Mouse (Mus musculus): ENCODE data around the gene Cd200r3. TPM values are rescaled to one million over a fixed set of nuclear protein-coding genes. Genes with fewer than 3 reads are reported as not detected.

Gene Cd200r3
- polyA plus RNA-seq, 1 experiment from 2014 or later, result 0.21 TPM

GRCm38 (mm10) chr16:45018868-45019267 is 75.4 kb downstream of the Cd200r3 start:
- WGBS (ENCODE audit: insufficient replicate concordance), result 76% methylated on average over 2 of the region's 2 CpGs
- ATAC-seq (replicated peaks; ENCODE audit: insufficient number of reproducible peaks, low FRiP score, low TSS enrichment), result no peak
- no peaks in the 10 kb centered on the region for H3K9me3 ChIP-seq (replicated peaks; ENCODE audit: control insufficient read depth, low read length)

DNA sequence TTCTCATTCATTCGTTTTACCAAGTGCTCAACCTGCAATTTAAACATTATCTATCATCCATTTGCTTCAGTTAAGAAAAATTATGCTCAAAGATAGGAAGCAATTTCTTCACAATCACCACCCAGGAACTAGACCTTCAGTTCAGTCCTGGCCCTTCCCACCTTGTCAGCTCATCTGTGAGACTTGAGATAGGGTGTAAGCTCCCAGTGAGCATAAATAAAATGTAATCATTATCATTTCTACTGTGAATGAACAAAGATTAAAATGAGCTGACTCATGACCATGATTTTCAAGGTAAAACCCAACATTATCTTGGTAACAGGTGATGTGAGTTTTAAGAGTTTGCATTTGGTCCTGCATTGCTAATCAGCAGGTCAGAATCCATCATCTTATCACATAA is 76.6 kb downstream of the Cd200r3 start:
- H3K4me2 ChIP-seq, result no peak overlapping the region
- WGBS (ENCODE audit: insufficient replicate concordance), result 66% methylated on average over 1 of the region's 1 CpGs
- no peak overlapping the region for H3K9ac ChIP-seq (ENCODE audit: low read depth, low read length)
- no peak overlapping the region for H3K27ac ChIP-seq (ENCODE audit: low read depth, low read length)
- no peak for ATAC-seq (replicated peaks; ENCODE audit: insufficient number of reproducible peaks, low FRiP score, low TSS enrichment)
- no peaks in the 10 kb centered on the region for H3K27me3 ChIP-seq (ENCODE audit: control insufficient read depth, insufficient read depth, low read length)
- no peaks in the 10 kb centered on the region for H3K36me3 ChIP-seq (ENCODE audit: control insufficient read depth, insufficient read depth, low read length)
- H3K4me1 ChIP-seq (ENCODE audit: control insufficient read depth, insufficient read depth, low read length), result no peaks in the 10 kb centered on the region
- no peak overlapping the region for H3K4me3 ChIP-seq (ENCODE audit: low read depth, low read length)
- H3K9me3 ChIP-seq (replicated peaks; ENCODE audit: control insufficient read depth, low read length), result no peaks in the 10 kb centered on the region

More at GRCm38 (mm10) chr16:45018868-45019267, 75.4 kb downstream of the Cd200r3 start:
- no peak overlapping the region for H3K9ac ChIP-seq (ENCODE audit: low read depth, low read length)
- no peaks in the 10 kb centered on the region for H3K36me3 ChIP-seq (ENCODE audit: control insufficient read depth, insufficient read depth, low read length)
- H3K4me2 ChIP-seq, result no peak overlapping the region
- H3K4me3 ChIP-seq (ENCODE audit: low read depth, low read length), result no peak overlapping the region
- no peaks in the 10 kb centered on the region for H3K27me3 ChIP-seq (ENCODE audit: control insufficient read depth, insufficient read depth, low read length)
- no peaks in the 10 kb centered on the region for H3K4me1 ChIP-seq (ENCODE audit: control insufficient read depth, insufficient read depth, low read length)
- H3K27ac ChIP-seq (ENCODE audit: low read depth, low read length), result no peak overlapping the region

- H3K9me3 ChIP-seq (replicated peaks; ENCODE audit: control insufficient read depth, low read length), result no peaks in the 10 kb centered on the region
- H3K27ac ChIP-seq (ENCODE audit: low read depth, low read length), result no peak overlapping the region
- H3K9ac ChIP-seq (ENCODE audit: low read depth, low read length), result no peak overlapping the region
- no peak overlapping the region for H3K4me3 ChIP-seq (ENCODE audit: low read depth, low read length)
- no peak overlapping the region for H3K4me2 ChIP-seq
- H3K36me3 ChIP-seq (ENCODE audit: control insufficient read depth, insufficient read depth, low read length), result no peaks in the 10 kb centered on the region
- ATAC-seq (replicated peaks; ENCODE audit: insufficient number of reproducible peaks, low FRiP score, low TSS enrichment), result no peak
- no peaks in the 10 kb centered on the region for H3K27me3 ChIP-seq (ENCODE audit: control insufficient read depth, insufficient read depth, low read length)
- 76% methylated on average over 2 of the region's 2 CpGs for WGBS (ENCODE audit: insufficient replicate concordance)
- H3K4me1 ChIP-seq (ENCODE audit: control insufficient read depth, insufficient read depth, low read length), result no peaks in the 10 kb centered on the region
These were observed 77.3 kb downstream of the Cd200r3 start for GRCm38 (mm10) chr16:45020669-45021309.

- no peak overlapping the region for H3K9ac ChIP-seq (ENCODE audit: low read depth, low read length)
- H3K4me1 ChIP-seq (ENCODE audit: control insufficient read depth, insufficient read depth, low read length), result no peaks in the 10 kb centered on the region
- H3K4me2 ChIP-seq, result no peak overlapping the region
- no peaks in the 10 kb centered on the region for H3K36me3 ChIP-seq (ENCODE audit: control insufficient read depth, insufficient read depth, low read length)
- H3K27ac ChIP-seq (ENCODE audit: low read depth, low read length), result no peak overlapping the region
- ATAC-seq (replicated peaks; ENCODE audit: insufficient number of reproducible peaks, low FRiP score, low TSS enrichment), result no peak
- no peak overlapping the region for H3K4me3 ChIP-seq (ENCODE audit: low read depth, low read length)
- no peaks in the 10 kb centered on the region for H3K9me3 ChIP-seq (replicated peaks; ENCODE audit: control insufficient read depth, low read length)
- no peaks in the 10 kb centered on the region for H3K27me3 ChIP-seq (ENCODE audit: control insufficient read depth, insufficient read depth, low read length)
These were observed 78.0 kb downstream of the Cd200r3 start for GRCm38 (mm10) chr16:45021443-45021842.

DNA sequence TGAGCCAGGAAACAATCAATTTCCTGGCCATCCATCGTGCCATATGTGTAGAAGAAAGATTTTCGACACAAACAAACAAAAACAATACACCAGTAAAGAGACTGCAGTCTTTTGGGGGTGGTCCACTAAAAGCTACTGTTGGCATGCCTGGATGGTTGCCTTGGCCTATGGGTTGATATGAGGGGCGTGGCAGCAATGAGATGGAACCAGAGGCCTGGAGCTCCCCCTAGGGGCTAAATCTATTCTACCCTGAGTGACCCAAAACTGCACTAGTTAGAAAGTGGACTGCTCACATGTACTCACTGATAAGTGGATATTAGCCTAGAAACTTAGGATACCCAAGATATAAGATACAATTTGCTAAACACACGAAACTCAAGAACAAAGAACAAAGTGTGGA is 80.4 kb downstream of the Cd200r3 start:
- Histone ChIP-seq H3K4me3 (ENCODE audit: low read depth, low read length) (no peak overlapping the region), H3K4me2 (no peak overlapping the region), H3K4me1 (ENCODE audit: control insufficient read depth, insufficient read depth, low read length) (no peaks in the 10 kb centered on the region), H3K27ac (ENCODE audit: low read depth, low read length) (no peak overlapping the region), H3K9me3 (replicated peaks; ENCODE audit: control insufficient read depth, low read length) (no peaks in the 10 kb centered on the region), H3K27me3 (ENCODE audit: control insufficient read depth, insufficient read depth, low read length) (no peaks in the 10 kb centered on the region), H3K9ac (ENCODE audit: low read depth, low read length) (no peak overlapping the region), H3K36me3 (ENCODE audit: control insufficient read depth, insufficient read depth, low read length) (no peaks in the 10 kb centered on the region)
- WGBS (ENCODE audit: insufficient replicate concordance), result 58% methylated on average over 4 of the region's 4 CpGs
- no peak for ATAC-seq (replicated peaks; ENCODE audit: insufficient number of reproducible peaks, low FRiP score, low TSS enrichment)

DNA sequence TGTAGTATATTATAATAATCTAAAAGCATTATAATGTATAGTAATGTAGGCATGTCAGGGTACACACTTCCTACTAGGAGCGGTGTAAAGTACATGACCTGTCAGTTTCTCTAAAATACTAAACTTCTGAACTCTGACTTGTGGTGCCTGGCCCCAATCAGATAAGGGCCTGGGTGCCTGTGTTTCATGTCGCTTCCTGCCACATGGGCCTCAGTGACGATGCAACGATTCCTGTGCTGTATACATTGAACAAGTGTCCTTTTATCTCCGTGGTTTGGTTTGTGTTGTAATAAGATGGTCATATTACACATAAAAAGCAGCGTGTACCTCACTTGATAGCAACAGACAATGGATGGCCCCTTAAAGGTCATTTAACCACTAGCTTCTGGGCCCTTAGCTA is 81.8 kb downstream of the Cd200r3 start:
- Histone ChIP-seq H3K9me3 (replicated peaks; ENCODE audit: control insufficient read depth, low read length) (no peaks in the 10 kb centered on the region), H3K9ac (ENCODE audit: low read depth, low read length) (no peak overlapping the region), H3K4me1 (ENCODE audit: control insufficient read depth, insufficient read depth, low read length) (no peaks in the 10 kb centered on the region), H3K27ac (ENCODE audit: low read depth, low read length) (no peak overlapping the region), H3K4me3 (ENCODE audit: low read depth, low read length) (no peak overlapping the region), H3K4me2 (no peak overlapping the region), H3K36me3 (ENCODE audit: control insufficient read depth, insufficient read depth, low read length) (no peaks in the 10 kb centered on the region), H3K27me3 (ENCODE audit: control insufficient read depth, insufficient read depth, low read length) (no peaks in the 10 kb centered on the region)
- no peak for ATAC-seq (replicated peaks; ENCODE audit: insufficient number of reproducible peaks, low FRiP score, low TSS enrichment)
- WGBS (ENCODE audit: insufficient replicate concordance), result 52% methylated on average over 6 of the region's 6 CpGs

DNA sequence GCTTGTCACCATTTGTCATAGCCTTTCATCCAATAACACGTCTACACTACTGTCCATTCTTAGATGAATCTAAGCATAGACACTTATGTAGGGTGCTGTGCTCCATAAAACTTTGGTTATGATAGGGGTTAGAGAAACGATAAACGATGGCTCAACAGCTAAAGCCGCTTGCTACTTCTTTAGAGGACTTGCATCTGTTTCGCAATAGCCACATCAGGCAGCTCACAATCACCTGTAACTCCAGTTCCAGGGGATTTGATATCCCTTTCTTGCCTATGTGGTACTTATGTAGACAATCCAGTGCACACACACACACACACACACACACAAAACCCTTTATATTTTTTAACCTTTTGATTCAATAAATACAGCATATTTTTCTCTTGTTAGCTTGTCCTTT is 85.6 kb downstream of the Cd200r3 start:
- H3K4me1 ChIP-seq (ENCODE audit: control insufficient read depth, insufficient read depth, low read length), result no peaks in the 10 kb centered on the region
- H3K4me2 ChIP-seq, result no peak overlapping the region
- 91% methylated on average over 5 of the region's 5 CpGs for WGBS (ENCODE audit: insufficient replicate concordance)
- H3K9ac ChIP-seq (ENCODE audit: low read depth, low read length), result no peak overlapping the region
- no peaks in the 10 kb centered on the region for H3K27me3 ChIP-seq (ENCODE audit: control insufficient read depth, insufficient read depth, low read length)
- no peak for ATAC-seq (replicated peaks; ENCODE audit: insufficient number of reproducible peaks, low FRiP score, low TSS enrichment)
- no peaks in the 10 kb centered on the region for H3K36me3 ChIP-seq (ENCODE audit: control insufficient read depth, insufficient read depth, low read length)
- no peak overlapping the region for H3K27ac ChIP-seq (ENCODE audit: low read depth, low read length)
- no peak overlapping the region for H3K4me3 ChIP-seq (ENCODE audit: low read depth, low read length)
- H3K9me3 ChIP-seq (replicated peaks; ENCODE audit: control insufficient read depth, low read length), result no peaks in the 10 kb centered on the region

DNA sequence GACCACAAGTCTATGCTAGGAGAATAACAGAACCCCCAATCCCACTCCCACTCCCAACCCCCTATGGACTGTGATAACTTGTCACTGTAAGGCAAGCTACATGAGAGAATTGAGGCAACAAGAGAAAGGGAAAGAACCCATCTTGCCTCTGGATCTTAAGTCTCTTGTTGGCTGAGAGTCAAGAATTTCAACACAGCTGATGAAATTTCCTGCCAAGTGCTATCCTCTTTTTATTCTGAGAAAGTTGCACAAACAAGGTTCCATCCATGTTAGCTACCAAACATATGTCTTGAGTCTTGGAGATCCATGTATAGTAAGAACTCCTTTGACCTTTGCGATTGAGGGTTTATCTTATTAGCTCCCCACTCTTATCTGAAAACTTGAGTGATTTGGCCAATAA is 86.0 kb downstream of the Cd200r3 start:
- H3K36me3 ChIP-seq (ENCODE audit: control insufficient read depth, insufficient read depth, low read length), result no peaks in the 10 kb centered on the region
- WGBS (ENCODE audit: insufficient replicate concordance), result 95% methylated on average over 1 of the region's 1 CpGs
- H3K4me1 ChIP-seq (ENCODE audit: control insufficient read depth, insufficient read depth, low read length), result no peaks in the 10 kb centered on the region
- no peaks in the 10 kb centered on the region for H3K9me3 ChIP-seq (replicated peaks; ENCODE audit: control insufficient read depth, low read length)
- H3K27ac ChIP-seq (ENCODE audit: low read depth, low read length), result no peak overlapping the region
- no peak overlapping the region for H3K9ac ChIP-seq (ENCODE audit: low read depth, low read length)
- H3K27me3 ChIP-seq (ENCODE audit: control insufficient read depth, insufficient read depth, low read length), result no peaks in the 10 kb centered on the region
- no peak for ATAC-seq (replicated peaks; ENCODE audit: insufficient number of reproducible peaks, low FRiP score, low TSS enrichment)
- H3K4me2 ChIP-seq, result no peak overlapping the region
- H3K4me3 ChIP-seq (ENCODE audit: low read depth, low read length), result no peak overlapping the region

DNA sequence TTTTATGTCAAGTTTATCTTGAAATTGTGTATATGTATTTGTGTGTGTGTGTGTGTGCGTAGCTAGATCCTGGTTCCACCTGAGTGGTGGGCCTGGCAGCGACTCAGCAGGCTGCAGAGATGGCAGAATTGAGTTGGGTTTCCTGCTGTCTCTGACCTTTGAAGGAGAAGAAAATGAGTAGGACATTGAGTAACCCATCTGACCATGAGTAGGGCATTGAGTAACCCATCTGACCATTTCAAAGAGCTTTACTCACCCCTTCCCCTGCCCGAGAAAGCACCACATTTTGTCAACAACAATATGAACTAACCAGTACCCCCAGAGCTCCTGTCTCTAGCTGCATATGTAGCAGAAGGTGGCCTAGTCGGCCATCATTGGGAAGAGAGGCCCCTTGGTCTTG is 86.6 kb downstream of the Cd200r3 start:
- Histone ChIP-seq H3K9ac (ENCODE audit: low read depth, low read length) (no peak overlapping the region), H3K27me3 (ENCODE audit: control insufficient read depth, insufficient read depth, low read length) (no peaks in the 10 kb centered on the region), H3K36me3 (ENCODE audit: control insufficient read depth, insufficient read depth, low read length) (no peaks in the 10 kb centered on the region), H3K4me2 (no peak overlapping the region), H3K4me3 (ENCODE audit: low read depth, low read length) (no peak overlapping the region), H3K4me1 (ENCODE audit: control insufficient read depth, insufficient read depth, low read length) (no peaks in the 10 kb centered on the region), H3K27ac (ENCODE audit: low read depth, low read length) (no peak overlapping the region), H3K9me3 (replicated peaks; ENCODE audit: control insufficient read depth, low read length) (no peaks in the 10 kb centered on the region)
- no peak for ATAC-seq (replicated peaks; ENCODE audit: insufficient number of reproducible peaks, low FRiP score, low TSS enrichment)
- WGBS (ENCODE audit: insufficient replicate concordance), result 72% methylated on average over 4 of the region's 4 CpGs

Measured in heart, embryonic 11.5 days (tissue).